Mouse (Mus musculus): Measurements from ENCODE around the gene Stx6. TPM values are rescaled to one million over a fixed set of nuclear protein-coding genes. Genes with fewer than 3 reads are reported as not detected.
A peak's percentile ranks its signal among the peaks of the same experiment; 100 is the strongest.

The Stx6 gene
- total RNA-seq, 4 experiments from 2014 or later = 102 to 126 (median 112) TPM

GRCm38 (mm10) chr1:155233378-155233777 is 74.9 kb downstream of the Stx6 start:
- no peak for DNase-seq (ENCODE audit: low spot score in 2 of 2)

DNA sequence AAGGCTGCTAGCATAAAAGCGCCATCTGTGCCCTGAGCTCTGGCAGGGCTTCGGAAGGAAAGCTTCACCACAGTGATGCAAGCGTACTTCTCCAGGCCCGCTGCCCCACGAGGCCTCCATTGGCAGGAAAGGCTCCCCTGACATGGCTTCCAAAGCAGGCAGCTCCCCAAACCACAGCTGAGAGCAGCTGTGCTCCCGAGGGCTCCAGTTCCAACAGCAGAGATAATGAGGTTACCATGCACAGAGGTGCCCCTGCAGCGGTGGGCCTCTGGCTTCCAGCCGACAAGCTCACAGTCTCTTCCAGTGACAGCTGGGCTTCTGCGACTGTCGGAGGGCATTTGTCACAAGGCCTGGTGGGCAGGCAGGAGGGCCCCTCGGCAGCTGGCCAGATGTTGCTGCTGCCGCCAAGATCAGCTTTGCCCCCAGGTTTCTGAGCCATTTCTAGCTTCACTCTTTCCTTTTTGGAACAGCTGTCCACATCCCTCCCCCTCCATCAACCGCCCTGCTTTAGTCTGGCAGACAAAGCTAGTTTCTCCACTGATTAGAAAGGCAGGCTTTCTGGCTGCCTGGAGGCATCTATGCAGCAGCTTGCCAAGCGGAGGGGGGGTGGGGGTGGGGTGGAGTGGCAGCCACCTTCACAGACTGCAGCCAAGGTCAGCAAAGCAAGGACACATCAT is 75.6 kb downstream of the Stx6 start:
- peak; percentile 58 to 69 for DNase-seq (ENCODE audit: low spot score in 2 of 2)

- no peak for DNase-seq (ENCODE audit: low spot score in 2 of 2)
These were observed 77.1 kb downstream of the Stx6 start for GRCm38 (mm10) chr1:155235641-155236040.

- no peak for DNase-seq (ENCODE audit: low spot score in 2 of 2)
These were observed 78.0 kb downstream of the Stx6 start for GRCm38 (mm10) chr1:155236306-155237024.

DNA sequence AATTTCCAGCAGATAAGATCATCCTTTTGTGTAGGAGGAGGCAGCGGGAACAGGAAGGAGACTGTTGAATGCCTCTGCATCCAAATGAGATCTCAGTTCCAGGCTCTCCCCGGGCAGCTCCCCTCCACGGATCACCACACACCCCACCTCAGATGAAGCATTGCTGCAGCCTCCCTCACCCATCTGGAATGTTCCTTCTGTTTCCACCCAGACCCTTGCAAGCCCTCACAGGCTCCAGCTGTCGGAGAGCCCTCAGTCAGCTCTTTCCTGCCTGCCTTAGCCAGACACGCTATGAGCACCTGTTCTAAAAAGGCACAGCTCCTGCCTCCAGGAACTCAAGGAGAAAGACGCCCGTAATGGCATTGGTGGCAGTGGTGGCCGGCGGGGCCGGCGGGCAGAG is 78.9 kb downstream of the Stx6 start:
- DNase-seq (ENCODE audit: low spot score in 2 of 2) = peak in 1 of 2 experiments; percentile 53

GRCm38 (mm10) chr1:155238126-155238525 is 79.6 kb downstream of the Stx6 start:
- DNase-seq (ENCODE audit: low spot score in 2 of 2) = no peak

DNA sequence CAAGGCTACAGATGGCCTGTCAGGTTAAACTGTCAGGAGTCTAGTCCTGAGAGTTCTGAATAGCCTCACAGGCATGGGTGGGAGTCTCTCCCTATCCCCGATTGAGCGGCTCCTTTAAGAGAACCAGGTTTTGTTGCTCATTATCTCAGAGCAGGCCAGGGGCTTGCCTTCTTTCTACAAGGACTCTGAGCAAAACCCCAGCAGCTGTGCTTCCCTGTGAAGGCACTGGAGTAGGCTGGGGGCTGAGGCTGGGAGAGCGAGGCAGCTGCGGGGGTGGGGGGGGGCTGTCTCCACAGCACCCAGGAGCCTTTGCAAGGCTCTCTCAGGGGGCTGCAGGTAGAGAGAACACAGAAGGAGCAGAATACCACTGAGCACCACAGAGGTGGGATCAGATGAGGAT is 80.7 kb downstream of the Stx6 start:
- DNase-seq (ENCODE audit: low spot score in 2 of 2) = no peak

- peak in 1 of 2 experiments; percentile 69 for DNase-seq (ENCODE audit: low spot score in 2 of 2)
These were observed 81.6 kb downstream of the Stx6 start for GRCm38 (mm10) chr1:155239962-155240717.

- DNase-seq (ENCODE audit: low spot score in 2 of 2) = no peak
These were observed 83.4 kb downstream of the Stx6 start for GRCm38 (mm10) chr1:155241701-155242487.

GRCm38 (mm10) chr1:155242488-155242745 is 83.9 kb downstream of the Stx6 start:
- DNase-seq (ENCODE audit: low spot score in 2 of 2) = no peak

GRCm38 (mm10) chr1:155243797-155244770 is 85.6 kb downstream of the Stx6 start, which contains the start of gene BC034090:
BC034090 (minus strand) TSS chr1:155244444.
- no peak for DNase-seq (ENCODE audit: low spot score in 2 of 2)

DNA sequence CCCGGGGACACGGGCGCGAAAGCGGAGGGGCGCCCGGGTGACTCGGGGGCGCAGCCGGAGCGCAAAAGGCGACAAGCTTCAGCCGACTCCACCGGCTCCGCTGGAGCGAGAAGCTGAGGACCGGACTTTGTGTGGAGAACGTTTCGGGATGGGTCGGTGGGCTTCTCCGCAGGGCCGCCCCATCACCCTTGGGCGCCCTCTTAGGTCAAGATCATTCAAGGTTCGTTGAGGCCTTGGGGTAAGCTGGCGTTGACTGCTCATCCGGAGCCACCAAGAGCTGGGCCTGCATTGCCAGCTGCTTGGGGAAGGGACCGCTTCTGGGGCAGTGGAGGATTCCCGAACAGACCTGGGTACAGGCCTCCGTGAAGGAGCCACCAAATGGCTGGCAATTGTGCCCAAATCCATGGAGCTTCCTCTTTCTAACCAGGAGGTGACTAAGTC is 86.3 kb downstream of the Stx6 start:
- DNase-seq (ENCODE audit: low spot score in 2 of 2) = no peak

GRCm38 (mm10) chr1:155245516-155245915 is 87.0 kb downstream of the Stx6 start:
- DNase-seq (ENCODE audit: low spot score in 2 of 2) = no peak

- DNase-seq (ENCODE audit: low spot score in 2 of 2) = no peak
These were observed 88.9 kb downstream of the Stx6 start for GRCm38 (mm10) chr1:155247441-155247840.

GRCm38 (mm10) chr1:155248041-155248440 is 89.5 kb downstream of the Stx6 start:
- no peak for DNase-seq (ENCODE audit: low spot score in 2 of 2)

DNA sequence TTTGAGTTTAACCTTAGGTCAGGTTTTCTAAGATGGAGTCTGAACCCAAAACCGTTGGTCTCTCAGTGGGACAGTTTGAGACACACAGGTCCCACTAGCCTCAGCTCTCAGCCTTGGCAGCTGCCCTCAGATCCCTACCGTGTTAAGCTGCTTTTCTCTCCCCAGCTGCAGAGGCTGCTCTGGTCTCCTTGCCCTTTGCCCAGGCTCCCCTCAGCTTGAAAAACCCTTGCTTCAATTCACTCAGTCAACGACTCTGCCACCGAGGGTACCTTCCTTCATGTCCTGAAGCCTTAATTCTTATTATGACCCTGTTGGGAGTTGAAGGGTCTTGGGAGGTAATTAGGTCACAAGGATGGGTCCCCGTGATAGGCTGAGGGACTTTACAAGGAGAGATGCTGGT is 91.4 kb downstream of the Stx6 start:
- no peak for DNase-seq (ENCODE audit: low spot score in 2 of 2)

- DNase-seq (ENCODE audit: low spot score in 2 of 2) = no peak
These were observed 92.1 kb downstream of the Stx6 start for GRCm38 (mm10) chr1:155250531-155251135.

DNA sequence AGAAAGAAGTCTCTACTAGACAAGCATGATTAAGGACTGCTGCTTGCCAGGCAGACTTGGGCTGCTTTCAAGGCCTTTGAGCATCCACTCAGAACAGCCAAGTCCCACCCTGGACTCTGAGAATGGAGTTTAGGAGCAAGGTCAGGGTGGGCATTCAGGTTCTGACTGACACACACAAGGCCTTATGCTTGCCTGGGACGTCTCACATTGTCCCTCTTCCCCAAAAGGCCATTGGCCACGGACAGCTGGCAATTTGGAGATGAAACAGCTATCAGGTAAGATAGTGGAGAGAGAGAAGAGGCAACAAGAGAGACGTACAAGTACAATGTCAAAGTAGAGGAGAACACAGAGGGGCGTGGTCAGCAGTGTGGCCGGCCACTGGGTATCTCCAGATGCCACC is 93.1 kb downstream of the Stx6 start:
- DNase-seq (ENCODE audit: low spot score in 2 of 2) = no peak

- no peak for DNase-seq (ENCODE audit: low spot score in 2 of 2)
These were observed 94.2 kb downstream of the Stx6 start for GRCm38 (mm10) chr1:155252631-155253121.

GRCm38 (mm10) chr1:155253126-155253525 is 94.6 kb downstream of the Stx6 start:
- no peak for DNase-seq (ENCODE audit: low spot score in 2 of 2)

Measured in layer of hippocampus, adult 8-10 months (tissue).